Mouse (Mus musculus) forebrain, embryonic 15.5 days (tissue): Measurements from ENCODE around the gene Snrnp200. TPM values are rescaled to one million over a fixed set of nuclear protein-coding genes. Genes with fewer than 3 reads are reported as not detected.
A peak's percentile ranks its signal among the peaks of the same experiment; 100 is the strongest.
"Not testable (repeated sequence)": the region's sequence is repeated elsewhere in the genome, so short reads cannot be mapped to it uniquely, and the experiment has no call there.

Source experiments
- ATAC-seq: fragments of 200-750 bp; cut with Nextera tagmentation; replicated peaks from 2 replicates; pipeline ENCODE4 v1.8.0; 2017; ENCODE audit warnings: mild to moderate bottlenecking, moderate TSS enrichment, moderate library complexity
- H3K27ac ChIP-seq: fragments of 300-500 bp; sonication (generic); replicated peaks from 2 replicates; pipeline ENCODE4 v1.5.1; 2015; ENCODE audit warnings: mild to moderate bottlenecking, inconsistent platforms
- H3K27me3 ChIP-seq: fragments of 300-500 bp; sonication (generic); 2 replicates; pipeline ENCODE4 v1.6.1; 2015; ENCODE audit warnings: inconsistent platforms
- H3K36me3 ChIP-seq: fragments of 300-500 bp; sonication (generic); 2 replicates; pipeline ENCODE4 v1.6.1; 2015; ENCODE audit warnings: mild to moderate bottlenecking, inconsistent platforms
- H3K4me1 ChIP-seq: fragments of 300-500 bp; sonication (generic); 2 replicates; pipeline ENCODE4 v1.6.1; 2015; ENCODE audit warnings: inconsistent platforms
- H3K4me2 ChIP-seq: fragments of 300-500 bp; sonication (generic); replicated peaks from 2 replicates; pipeline ENCODE4 v1.6.1; 2015; ENCODE audit warnings: mild to moderate bottlenecking, inconsistent platforms
- H3K4me3 ChIP-seq: fragments of 300-500 bp; sonication (generic); 2 replicates; pipeline ENCODE4 v1.5.1; 2015; ENCODE audit warnings: mild to moderate bottlenecking, inconsistent platforms
- H3K9ac ChIP-seq: fragments of 300-500 bp; sonication (generic); replicated peaks from 2 replicates; pipeline ENCODE4 v1.6.1; 2015; ENCODE audit warnings: mild to moderate bottlenecking, inconsistent platforms
- H3K9me3 ChIP-seq: fragments of 300-500 bp; sonication (generic); 2 replicates; pipeline ENCODE4 v1.6.1; 2016; ENCODE audit warnings: inconsistent platforms
- WGBS: fragments of 180-500 bp; shearing (Covaris S2); methylation state at CpG from one replicate; pipeline ENCODE4 v1.1.7; 2015; ENCODE audit warnings: mixed read lengths; 5-methylcytosine and 5-hydroxymethylcytosine counted together
- polyA plus RNA-seq: library from polyadenylated mRNA; unstranded; fragments of >200 nt; fragmentation: Nextera tagmentation; extraction: Ambion mirVana; gene quantifications from 2 replicates; pipeline ENCODE4 v1.2.1, GENCODE M21; 2015

Snrnp200 gene
- polyA plus RNA-seq, 1 experiment from 2014 or later, result 57.0 TPM

GRCm38 (mm10) chr2:127262480-127262879 lies 54.3 kb downstream of the Snrnp200 start:
- Histone ChIP-seq H3K27ac (no peak overlapping the region), H3K27me3 (no peaks in the 10 kb centered on the region), H3K4me2 (no peak overlapping the region), H3K36me3 (peaks cover 24% of the 10 kb centered on the region), H3K9ac (no peak overlapping the region), H3K4me1 (no peaks in the 10 kb centered on the region), H3K4me3 (no peak overlapping the region), H3K9me3 (no peaks in the 10 kb centered on the region)
- ATAC-seq, result no peak

- Histone ChIP-seq H3K4me3 (no peak overlapping the region), H3K27me3 (no peaks in the 10 kb centered on the region), H3K4me1 (peaks cover 19% of the 10 kb centered on the region), H3K9me3 (no peaks in the 10 kb centered on the region), H3K4me2 (no peak overlapping the region), H3K9ac (no peak overlapping the region), H3K27ac (no peak overlapping the region), H3K36me3 (no peaks in the 10 kb centered on the region)
- no peak for ATAC-seq
- WGBS, result 34% methylated on average over 4 of the region's 4 CpGs
Measured at GRCm38 (mm10) chr2:127267854-127268253, 59.7 kb downstream of the Snrnp200 start.

- ATAC-seq, result peak; percentile 99
- no peaks in the 10 kb centered on the region for H3K9me3 ChIP-seq
- under 1% methylated on average over 49 of the region's 49 CpGs for WGBS
- H3K27ac ChIP-seq, result peak within 1 kb of the TSS; percentile 93
- H3K4me1 ChIP-seq, result peaks cover 24% of the 10 kb centered on the region
- H3K4me3 ChIP-seq, result peak within 1 kb of the TSS; percentile 90
- H3K4me2 ChIP-seq, result peak within 1 kb of the TSS; percentile 88
- no peaks in the 10 kb centered on the region for H3K36me3 ChIP-seq
- H3K27me3 ChIP-seq, result no peaks in the 10 kb centered on the region
- peak within 1 kb of the TSS; percentile 88 for H3K9ac ChIP-seq
Measured at GRCm38 (mm10) chr2:127269491-127270299, 61.5 kb downstream of the Snrnp200 start, which contains the start of gene Stard7. TSS of gene Stard7 (plus strand) at chr2:127270218.

GRCm38 (mm10) chr2:127270300-127271041 lies 62.3 kb downstream of the Snrnp200 start:
- Histone ChIP-seq H3K9me3 (no peaks in the 10 kb centered on the region), H3K27ac (peak overlapping the region; percentile 93), H3K4me1 (peaks cover 31% of the 10 kb centered on the region), H3K36me3 (no peaks in the 10 kb centered on the region), H3K9ac (peak overlapping the region; percentile 88), H3K4me3 (peak overlapping the region; percentile 90), H3K27me3 (no peaks in the 10 kb centered on the region), H3K4me2 (peak overlapping the region; percentile 88)
- peak; percentile 94 for ATAC-seq
- WGBS, result under 1% methylated on average over 75 of the region's 75 CpGs

GRCm38 (mm10) chr2:127271042-127271515 lies 62.9 kb downstream of the Snrnp200 start:
- H3K4me2 ChIP-seq, result peak overlapping the region; percentile 88
- no peaks in the 10 kb centered on the region for H3K27me3 ChIP-seq
- peak overlapping the region; percentile 93 for H3K27ac ChIP-seq
- peak overlapping the region; percentile 88 for H3K9ac ChIP-seq
- no peaks in the 10 kb centered on the region for H3K9me3 ChIP-seq
- no peaks in the 10 kb centered on the region for H3K36me3 ChIP-seq
- WGBS, result 6% methylated on average over 8 of the region's 8 CpGs
- H3K4me3 ChIP-seq, result peak overlapping the region; percentile 90
- H3K4me1 ChIP-seq, result peaks cover 34% of the 10 kb centered on the region
- no peak for ATAC-seq

GRCm38 (mm10) chr2:127272049-127272448 lies 63.9 kb downstream of the Snrnp200 start:
- not testable (repeated sequence) for H3K27ac ChIP-seq

GRCm38 (mm10) chr2:127272806-127273205 lies 64.6 kb downstream of the Snrnp200 start:
- Histone ChIP-seq H3K9ac (no peak overlapping the region), H3K9me3 (no peaks in the 10 kb centered on the region), H3K27me3 (no peaks in the 10 kb centered on the region), H3K27ac (no peak overlapping the region), H3K36me3 (no peaks in the 10 kb centered on the region), H3K4me3 (no peak overlapping the region), H3K4me1 (peaks cover 34% of the 10 kb centered on the region), H3K4me2 (no peak overlapping the region)
- WGBS, result 97% methylated on average over 3 of the region's 3 CpGs
- ATAC-seq, result no peak

More at GRCm38 (mm10) chr2:127272049-127272448, 63.9 kb downstream of the Snrnp200 start:
- H3K4me2 ChIP-seq, H3K36me3 ChIP-seq, H3K9ac ChIP-seq, H3K4me3 ChIP-seq, ATAC-seq, H3K9me3 ChIP-seq, H3K27me3 ChIP-seq: not testable (repeated sequence)
- H3K4me1 ChIP-seq, result peaks cover 34% of the 10 kb centered on the region
- 91% methylated on average over 4 of the region's 4 CpGs for WGBS

GRCm38 (mm10) chr2:127274590-127274989 lies 66.4 kb downstream of the Snrnp200 start:
- H3K4me2 ChIP-seq, result no peak overlapping the region
- no peaks in the 10 kb centered on the region for H3K27me3 ChIP-seq
- H3K9ac ChIP-seq, result no peak overlapping the region
- no peak overlapping the region for H3K4me3 ChIP-seq
- no peaks in the 10 kb centered on the region for H3K36me3 ChIP-seq
- 76% methylated on average over 2 of the region's 2 CpGs for WGBS
- H3K4me1 ChIP-seq, result peaks cover 30% of the 10 kb centered on the region
- H3K9me3 ChIP-seq, result no peaks in the 10 kb centered on the region
- no peak overlapping the region for H3K27ac ChIP-seq
- ATAC-seq, result no peak

GRCm38 (mm10) chr2:127275551-127276320 lies 67.5 kb downstream of the Snrnp200 start:
- ATAC-seq, result no peak
- no peak overlapping the region for H3K4me3 ChIP-seq
- no peak overlapping the region for H3K27ac ChIP-seq
- no peak overlapping the region for H3K4me2 ChIP-seq
- WGBS, result 75% methylated on average over 5 of the region's 5 CpGs
- H3K9ac ChIP-seq, result no peak overlapping the region
- H3K27me3 ChIP-seq, result no peaks in the 10 kb centered on the region
- no peaks in the 10 kb centered on the region for H3K9me3 ChIP-seq
- H3K4me1 ChIP-seq, result peaks cover 30% of the 10 kb centered on the region
- H3K36me3 ChIP-seq, result no peaks in the 10 kb centered on the region

- no peaks in the 10 kb centered on the region for H3K27me3 ChIP-seq
- ATAC-seq, result no peak
- no peak overlapping the region for H3K9ac ChIP-seq
- H3K4me2 ChIP-seq, result no peak overlapping the region
- no peak overlapping the region for H3K27ac ChIP-seq
- H3K9me3 ChIP-seq, result no peaks in the 10 kb centered on the region
- H3K4me1 ChIP-seq, result peaks cover 14% of the 10 kb centered on the region
- no peaks in the 10 kb centered on the region for H3K36me3 ChIP-seq
- H3K4me3 ChIP-seq, result no peak overlapping the region
Measured at GRCm38 (mm10) chr2:127278162-127278561, 70.0 kb downstream of the Snrnp200 start.
